Mouse (Mus musculus) bone marrow macrophage, adult 2 months (primary cell): ENCODE results near the gene Lonp1.

Experiments
- CTCF ChIP-seq: IDR thresholded peaks from 2 replicates; pipeline ENCODE4 v1.5.1; 2012; ENCODE audit warnings: low read depth, mild to moderate bottlenecking, low read length, moderate library complexity
- POLR2A ChIP-seq: IDR thresholded peaks from 2 replicates; pipeline ENCODE4 v1.6.1; 2012; ENCODE audit warnings: mild to moderate bottlenecking, low read depth, low read length, borderline replicate concordance

DNA sequence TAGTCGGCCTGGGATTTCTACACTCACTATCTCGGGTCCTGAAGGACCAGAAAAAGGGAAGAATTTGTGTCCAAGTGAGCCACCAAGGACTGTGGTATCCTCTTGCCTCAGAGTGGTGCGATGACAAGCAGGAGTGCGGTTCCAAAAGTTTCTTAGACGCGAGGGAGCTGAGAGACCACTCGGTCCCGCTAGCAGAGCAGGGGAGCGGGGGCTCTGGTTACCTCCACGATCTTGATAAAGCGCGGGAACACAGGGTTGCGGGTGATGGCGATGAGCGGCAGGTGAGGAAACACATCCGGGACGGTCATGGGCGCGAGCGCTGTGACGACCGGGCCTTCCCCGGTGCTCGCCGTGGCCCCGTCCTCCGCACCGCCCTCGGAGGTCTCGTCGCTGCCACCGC is 427 bp downstream of the Lonp1 start:
- TF ChIP-seq POLR2A: no peak
- no peak for TF ChIP-seq CTCF
